Mouse (Mus musculus): ENCODE data around the gene F12.

- TF ChIP-seq ZKSCAN1 (IDR thresholded peaks at IDR 0.05; ENCODE audit: borderline replicate concordance, low read depth, low read length) (no peak), ETS1 (conservative IDR thresholded peaks at IDR 0.05; ENCODE audit: low read depth, low read length) (no peak), TBP (conservative IDR thresholded peaks at IDR 0.05; ENCODE audit: low read depth, low read length) (no peak), MAZ (IDR thresholded peaks at IDR 0.05; ENCODE audit: low read depth, low read length) (no peak), POLR2A (IDR thresholded peaks at IDR 0.05; ENCODE audit: low read depth, low read length) (no peak), USF1 (IDR thresholded peaks at IDR 0.05; ENCODE audit: low read depth, low read length) (no peak), UBTF (IDR thresholded peaks at IDR 0.05; ENCODE audit: low read depth, low read length) (no peak), CTCF (conservative IDR thresholded peaks at IDR 0.05 in 1 of 2, IDR thresholded peaks at IDR 0.05 in 1 of 2; ENCODE audit: low read depth in 2 of 2, low read length in 2 of 2) (no peak), HCFC1 (IDR thresholded peaks at IDR 0.05; ENCODE audit: low read depth, low read length) (no peak), E2F4 (IDR thresholded peaks at IDR 0.05; ENCODE audit: insufficient replicate concordance, low read depth, low read length) (no peak), EP300 (IDR thresholded peaks at IDR 0.05; ENCODE audit: low read length) (no peak), ZC3H11A (IDR thresholded peaks at IDR 0.05; ENCODE audit: low read depth, low read length) (no peak), ZNF384 (IDR thresholded peaks at IDR 0.05; ENCODE audit: low read depth, low read length) (no peak), MAX (IDR thresholded peaks at IDR 0.05; ENCODE audit: low read length) (no peak)
Observed at GRCm38 (mm10) chr13:55407341-55407740, 19.3 kb downstream of the F12 start.

All from CH12.LX (cell line).